Comparison of ENCODE assay signal across 7 mouse cellular contexts in the genomic region with DNA sequence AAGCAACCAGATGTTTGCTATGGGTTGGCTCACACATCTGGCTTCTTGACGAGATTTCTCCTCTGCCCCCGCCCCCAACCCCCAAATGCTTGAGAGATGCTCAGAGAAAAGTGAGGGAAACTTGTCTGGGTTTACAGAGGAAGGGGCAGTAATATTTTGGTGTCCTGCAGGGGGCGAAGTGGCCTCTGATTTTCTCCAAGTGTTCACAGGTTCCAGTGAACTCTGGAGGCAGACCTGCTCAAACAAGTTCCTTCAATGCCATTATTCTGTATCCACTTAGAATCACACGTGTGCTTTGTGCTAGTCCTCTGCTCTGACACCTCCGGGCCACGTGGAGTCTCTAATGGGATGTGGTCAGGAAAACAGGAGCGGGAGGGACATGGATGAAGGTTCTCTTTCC. TPM values are rescaled to one million over a fixed set of nuclear protein-coding genes. Genes with fewer than 3 reads are reported as not detected.
A peak's percentile ranks its signal among the peaks of the same experiment; 100 is the strongest.
DNase-seq lines count a peak whose midpoint lies in the region; ATAC-seq lines count a peak whose summit lies in the region.

No protein-coding gene starts in this region.

- H3K4me2 ChIP-seq in midbrain, embryonic 15.5 days, result no peak overlapping the region

- ATAC-seq in midbrain, embryonic 15.5 days (replicated peaks), result no peak

- peaks cover 50% of the 10 kb centered on the region for H3K27me3 ChIP-seq in midbrain, embryonic 10.5 days (ENCODE audit: low read depth, poor library complexity, severe bottlenecking)
- peaks cover 40% of the 10 kb centered on the region for H3K27me3 ChIP-seq in midbrain, embryonic 15.5 days (replicated peaks)
- no peaks in the 10 kb centered on the region for H3K27me3 ChIP-seq in splenic B cell, adult 2 months (ENCODE audit: control insufficient read depth, insufficient read depth, low read length, poor library complexity, severe bottlenecking)

- H3K27ac ChIP-seq in midbrain, embryonic 10.5 days (replicated peaks), result no peak overlapping the region
- H3K27ac ChIP-seq in midbrain, embryonic 15.5 days, result no peak overlapping the region

- H3K36me3 ChIP-seq in midbrain, embryonic 10.5 days, result no peaks in the 10 kb centered on the region
- H3K36me3 ChIP-seq in midbrain, embryonic 15.5 days (replicated peaks), result no peaks in the 10 kb centered on the region
- H3K36me3 ChIP-seq in splenic B cell, adult 2 months (ENCODE audit: control insufficient read depth, insufficient read depth, low read length, poor library complexity, severe bottlenecking), result no peaks in the 10 kb centered on the region

- H3K4me3 ChIP-seq in midbrain, embryonic 10.5 days, result no peak overlapping the region
- H3K4me3 ChIP-seq in midbrain, embryonic 15.5 days, result no peak overlapping the region

- peak; percentile 67 for DNase-seq in midbrain, embryonic 10.5 days (ENCODE audit: low spot score)
- DNase-seq in adrenal gland, adult (ENCODE audit: inconsistent age in 2 of 2, low spot score in 1 of 2), result peak; percentile 56 to 90
- peak; percentile 35 to 48 for DNase-seq in cerebellum, postnatal 36 days
- peak; percentile 80 to 85 for DNase-seq in heart, postnatal 10 days
- DNase-seq in lung, adult 18-20 months, result peak; percentile 63 to 65
- DNase-seq in splenic B cell, adult 2 months (ENCODE audit: low read depth, low spot score), result peak; percentile 68

- peaks cover 6% of the 10 kb centered on the region for H3K9me3 ChIP-seq in midbrain, embryonic 10.5 days (replicated peaks)
- H3K9me3 ChIP-seq in midbrain, embryonic 15.5 days, result no peaks in the 10 kb centered on the region

- no peak overlapping the region for H3K9ac ChIP-seq in midbrain, embryonic 15.5 days

- peaks cover 29% of the 10 kb centered on the region for H3K4me1 ChIP-seq in midbrain, embryonic 10.5 days
- peaks cover 28% of the 10 kb centered on the region for H3K4me1 ChIP-seq in midbrain, embryonic 15.5 days

- intact Hi-C loops in heart, postnatal 10 days (cut with DNase I), result loop anchor here (1.0 to 10.0 kb wide), 4 partner anchors 165 to 278 kb away; a partner anchor contains a TSS

- 32% methylated on average over 7 of the region's 7 CpGs for WGBS in midbrain, embryonic 10.5 days
- WGBS in midbrain, embryonic 15.5 days, result 24% methylated on average over 7 of the region's 7 CpGs

RNA-seq across cellular contexts. Expression of a gene that starts 2.3 kb away (rescaled TPM):
- polyA plus RNA-seq in midbrain, embryonic 10.5 days (2016; fragmentation: Nextera tagmentation; extraction: Ambion mirVana), result 2.5 and 2.7 TPM in 2 replicates
- polyA plus RNA-seq in midbrain, embryonic 15.5 days (2015; fragmentation: Nextera tagmentation; extraction: Ambion mirVana), result 3.3 and 4.2 TPM in 2 replicates
- 10 to 100 TPM; 18.8 to 20.3 TPM for total RNA-seq in heart, postnatal 10 days (2021)
